Mouse (Mus musculus): ENCODE measurements around the gene Frmd5.
A peak's percentile ranks its signal among the peaks of the same experiment; 100 is the strongest.

The Frmd5 gene

GRCm38 (mm10) chr2:121761281-121761795 lies 45.5 kb downstream of the Frmd5 start:
- no peak for ATAC-seq (ENCODE audit: low TSS enrichment)

GRCm38 (mm10) chr2:121760646-121761045 lies 46.2 kb downstream of the Frmd5 start:
- ATAC-seq (ENCODE audit: low TSS enrichment), result no peak

GRCm38 (mm10) chr2:121758258-121758657 lies 48.6 kb downstream of the Frmd5 start:
- ATAC-seq (ENCODE audit: low TSS enrichment), result no peak

DNA sequence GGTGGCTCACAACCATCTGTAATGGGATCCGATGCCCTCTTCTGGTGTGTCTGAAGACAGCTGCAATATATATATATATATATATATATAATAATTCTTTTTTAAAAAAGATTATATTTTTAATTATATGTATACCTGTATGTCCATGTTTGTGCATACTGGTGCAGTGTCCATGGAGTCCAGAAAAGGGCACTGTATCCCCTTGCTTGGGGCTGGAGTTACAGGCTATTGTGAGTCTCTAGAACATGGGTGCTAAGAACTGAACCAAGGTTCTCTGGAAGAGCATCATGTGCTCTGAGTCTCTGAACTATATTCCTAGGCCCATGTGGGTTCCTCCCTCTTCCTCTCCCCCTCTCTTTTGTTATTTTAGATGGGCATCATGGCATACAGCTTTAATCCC lies 50.6 kb downstream of the Frmd5 start:
- ATAC-seq (ENCODE audit: low TSS enrichment), result no peak

DNA sequence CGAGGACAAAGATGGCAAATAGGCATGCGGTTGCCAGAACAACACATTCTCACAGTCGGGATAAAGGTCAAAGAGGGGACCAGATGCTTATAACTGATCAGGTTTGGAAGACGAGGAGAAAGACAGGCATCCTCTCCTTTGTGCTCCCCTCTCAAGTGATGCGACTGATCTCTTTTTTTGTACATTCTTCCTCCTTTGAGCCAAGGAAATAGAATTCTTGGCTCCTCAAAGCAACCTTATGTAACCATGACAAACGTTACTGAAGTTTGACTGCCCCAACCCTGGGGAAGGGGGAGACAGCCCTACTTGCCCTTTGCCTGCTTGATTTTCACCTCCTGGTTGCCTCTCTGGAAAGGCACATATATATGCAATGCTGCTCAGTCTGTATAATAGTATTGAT lies 51.8 kb downstream of the Frmd5 start:
- peak; percentile 80 for ATAC-seq (ENCODE audit: low TSS enrichment)

DNA sequence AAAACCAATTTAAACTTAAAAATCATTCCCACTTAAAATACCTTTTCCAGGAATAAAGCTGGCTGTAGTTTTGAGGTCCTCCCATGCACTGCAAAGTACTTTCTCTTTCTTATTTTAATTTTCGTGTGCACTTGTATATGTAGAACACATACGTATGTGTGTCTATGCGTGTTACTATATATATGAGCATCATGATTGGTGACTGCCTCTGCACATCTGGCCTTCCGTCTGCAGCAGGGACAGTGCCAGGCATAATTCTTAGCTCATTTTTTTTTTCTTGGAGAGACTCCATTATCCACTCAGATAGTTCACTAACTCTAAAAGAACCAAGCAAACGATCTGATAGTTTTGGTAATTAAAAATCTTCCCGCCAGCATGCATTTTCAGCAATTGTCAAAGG lies 56.8 kb downstream of the Frmd5 start:
- ATAC-seq (ENCODE audit: low TSS enrichment), result peak; percentile 88

DNA sequence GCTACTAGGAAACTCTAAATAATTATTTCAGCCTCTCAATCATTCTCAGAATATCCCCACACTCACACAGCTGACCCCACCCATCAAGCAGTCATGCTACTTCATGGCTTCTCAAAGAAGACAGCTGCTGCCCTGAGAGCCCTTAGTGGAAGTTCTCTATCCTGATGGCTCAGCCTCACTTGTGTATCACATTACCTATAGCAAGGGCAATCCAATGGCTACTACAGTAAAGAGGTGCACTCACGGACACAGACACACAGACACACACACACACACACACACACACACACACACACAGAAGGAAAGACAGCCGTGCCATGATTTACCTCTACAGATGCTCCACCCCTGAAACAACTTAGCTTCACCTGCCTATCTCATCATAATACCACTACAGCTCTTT lies 65.7 kb downstream of the Frmd5 start:
- ATAC-seq (ENCODE audit: low TSS enrichment), result no peak

DNA sequence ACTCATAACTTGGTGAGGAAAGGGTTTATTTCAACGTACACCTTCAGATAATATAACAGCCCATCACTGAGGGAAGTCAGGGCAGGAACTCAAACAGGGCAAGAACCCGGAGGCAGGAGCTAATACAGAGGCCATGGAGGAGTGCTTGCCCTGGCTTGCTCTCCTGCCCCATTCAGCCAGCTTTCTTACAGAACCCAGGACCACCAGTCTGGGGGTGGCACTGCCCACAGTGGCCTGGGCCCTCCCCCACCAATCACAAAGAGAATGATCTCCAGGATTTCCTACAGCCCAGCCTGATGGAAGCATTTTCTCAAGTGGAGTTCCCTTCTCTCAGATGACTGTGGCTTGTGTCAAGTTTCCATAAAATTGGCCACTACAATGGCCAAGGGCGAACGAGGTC lies 67.5 kb downstream of the Frmd5 start:
- ATAC-seq (ENCODE audit: low TSS enrichment), result no peak

DNA sequence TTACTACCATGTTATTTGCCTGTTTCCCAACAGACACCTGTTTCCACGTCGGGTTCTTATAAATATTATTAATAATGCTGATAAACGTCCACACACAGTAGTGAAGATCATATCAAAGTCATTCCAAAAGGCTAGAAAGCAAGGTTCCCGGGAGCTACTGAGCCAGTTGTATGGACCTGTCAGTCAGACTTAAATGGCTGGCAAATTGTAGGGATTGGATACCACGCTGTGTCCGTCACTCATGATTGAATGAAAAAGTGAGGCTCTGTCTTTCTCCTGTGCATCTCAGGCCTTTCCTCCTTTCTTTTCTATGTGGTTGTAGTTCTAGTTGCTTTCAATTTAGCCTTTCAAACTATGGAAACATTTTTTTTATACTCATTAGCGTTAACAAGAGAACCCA lies 73.5 kb downstream of the Frmd5 start:
- ATAC-seq (ENCODE audit: low TSS enrichment), result no peak

- ATAC-seq (ENCODE audit: low TSS enrichment), result no peak
Observed at GRCm38 (mm10) chr2:121730486-121730885, 76.4 kb downstream of the Frmd5 start.

- ATAC-seq (ENCODE audit: low TSS enrichment), result peak; percentile 69; the same call in 1 of the 2 replicates
Observed at GRCm38 (mm10) chr2:121728907-121729575, 77.8 kb downstream of the Frmd5 start.

GRCm38 (mm10) chr2:121724866-121725265 lies 82.0 kb downstream of the Frmd5 start:
- ATAC-seq (ENCODE audit: low TSS enrichment), result no peak

DNA sequence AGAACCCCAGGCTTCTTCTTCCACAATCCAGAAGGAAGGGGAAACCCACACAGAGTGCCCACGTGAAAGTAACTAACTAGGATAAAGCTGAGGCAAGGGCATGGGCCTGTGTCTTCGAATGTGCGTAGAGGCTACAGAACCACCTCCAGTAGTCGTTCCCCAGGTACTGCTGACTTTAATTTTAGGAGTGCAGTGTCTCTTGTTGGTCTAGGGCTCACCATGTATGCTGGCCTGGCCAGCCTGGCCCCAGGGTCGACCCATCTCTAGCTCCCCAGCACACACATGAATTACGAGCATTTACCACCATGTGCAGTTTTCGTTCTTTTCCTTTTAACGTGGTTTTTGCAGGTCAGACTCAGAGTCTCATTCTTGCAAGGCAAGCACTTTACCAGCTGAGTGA lies 83.1 kb downstream of the Frmd5 start:
- peak; percentile 20; the same call in 1 of the 2 replicates for ATAC-seq (ENCODE audit: low TSS enrichment)

DNA sequence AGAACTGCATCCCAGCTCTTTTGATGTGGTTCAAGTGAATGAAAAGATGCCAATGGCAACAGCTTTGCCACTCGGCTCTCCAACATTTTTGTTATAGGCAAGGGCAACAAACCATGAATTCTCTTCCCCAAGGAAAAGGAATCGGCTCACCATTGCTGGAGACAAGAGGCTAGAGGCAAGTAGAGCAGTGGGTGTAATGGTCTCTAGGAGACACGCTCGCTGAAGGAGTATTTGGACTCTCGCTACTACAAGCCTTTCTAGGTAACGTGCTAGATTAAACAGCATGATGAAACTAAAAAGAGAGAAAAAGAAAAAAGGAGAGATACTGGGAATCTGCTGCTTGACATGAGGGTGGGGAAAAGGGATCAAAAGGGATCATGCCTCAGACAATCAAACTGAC lies 87.9 kb downstream of the Frmd5 start:
- ATAC-seq (ENCODE audit: low TSS enrichment), result peak; percentile 51; the same call in 1 of the 2 replicates

DNA sequence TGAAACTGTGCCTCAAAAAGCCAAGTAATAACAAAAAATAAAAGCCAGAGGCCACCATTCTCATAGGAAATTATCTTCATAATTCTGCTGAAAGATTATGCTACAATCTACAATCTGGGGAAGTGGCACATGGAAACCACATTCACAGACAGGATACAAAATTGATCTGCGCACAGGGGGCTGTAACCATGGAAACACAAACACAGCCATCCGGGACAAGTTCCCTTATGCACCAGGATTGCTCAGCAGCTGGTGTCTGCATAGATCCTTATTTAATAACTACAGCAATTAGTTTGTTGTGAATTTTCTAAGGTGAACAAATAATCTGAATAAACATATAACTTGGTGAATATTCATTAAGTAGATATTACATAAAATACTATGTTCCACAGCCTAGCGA lies 89.8 kb downstream of the Frmd5 start:
- no peak for ATAC-seq (ENCODE audit: low TSS enrichment)

DNA sequence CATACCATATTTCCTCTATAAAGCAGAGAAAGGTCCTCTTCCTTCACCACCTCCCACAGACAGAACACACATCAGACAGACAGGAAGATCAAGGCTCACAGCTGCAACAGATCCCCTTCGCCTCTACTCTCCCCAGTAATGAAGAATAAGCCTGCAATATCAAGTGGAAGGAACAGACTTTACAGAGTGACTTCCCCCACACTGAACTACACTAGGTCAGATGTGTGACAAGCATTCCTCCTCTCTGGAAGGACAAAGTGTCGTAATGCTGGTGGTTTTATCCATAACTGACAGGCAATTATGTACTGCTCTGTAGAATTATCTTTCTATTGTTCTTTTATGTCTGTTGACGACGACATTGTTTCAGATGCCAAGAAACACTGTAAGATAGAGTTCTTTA lies 93.3 kb downstream of the Frmd5 start:
- ATAC-seq (ENCODE audit: low TSS enrichment), result no peak

DNA sequence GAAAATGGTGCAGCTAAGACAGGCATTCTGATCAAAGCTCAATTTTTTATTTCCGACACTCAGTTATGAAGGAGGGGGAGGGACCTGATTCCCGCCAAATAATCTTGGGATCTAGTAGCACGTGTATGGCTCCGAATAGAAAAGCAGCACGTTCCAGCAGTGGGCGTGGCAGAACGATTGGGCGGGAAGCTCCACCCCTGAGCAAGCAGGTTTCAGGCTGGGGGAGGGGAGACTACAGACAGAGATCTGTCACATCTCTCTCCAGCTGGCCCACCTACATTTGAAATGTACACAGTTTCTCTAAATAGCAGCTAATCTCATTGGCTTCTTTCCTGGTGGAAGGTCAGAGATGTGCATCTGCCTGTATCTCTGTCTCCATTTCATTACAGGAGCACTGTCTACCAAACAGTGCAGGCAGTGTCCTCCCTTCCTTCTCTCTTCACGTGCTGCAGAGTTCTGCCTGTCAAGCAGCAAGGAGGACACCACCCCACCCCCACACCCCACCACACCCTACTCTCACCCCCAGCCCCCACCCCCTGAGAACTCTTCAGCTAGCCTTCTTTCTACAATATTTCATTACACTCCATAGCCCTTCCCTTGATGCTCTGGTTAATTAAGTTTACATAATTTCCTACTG lies 95.0 kb downstream of the Frmd5 start:
- no peak for ATAC-seq (ENCODE audit: low TSS enrichment)

- no peak for ATAC-seq (ENCODE audit: low TSS enrichment)
Observed at GRCm38 (mm10) chr2:121709096-121709495, 97.8 kb downstream of the Frmd5 start.

- ATAC-seq (ENCODE audit: low TSS enrichment), result no peak
Observed at GRCm38 (mm10) chr2:121707461-121707860, 99.4 kb downstream of the Frmd5 start.

DNA sequence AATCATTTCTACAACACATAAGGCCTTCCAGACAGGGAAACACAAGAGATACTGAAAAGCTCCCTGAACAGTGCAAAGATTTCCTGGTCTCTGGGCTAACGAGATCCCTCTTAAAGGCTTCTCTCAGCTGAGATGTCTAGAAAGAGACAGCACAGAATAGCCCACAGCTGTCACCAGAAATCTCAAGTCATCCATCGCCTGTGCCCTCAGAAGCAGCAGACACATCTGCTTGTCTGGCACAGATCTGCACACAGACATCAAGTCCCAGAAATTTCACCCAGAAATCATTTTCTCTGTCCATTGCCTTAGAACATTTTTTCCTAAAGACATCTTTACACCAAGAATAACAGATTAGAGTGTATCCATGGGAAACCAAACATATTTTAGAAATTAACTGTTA lies 101.1 kb downstream of the Frmd5 start:
- ATAC-seq (ENCODE audit: low TSS enrichment), result peak; percentile 31; the same call in 1 of the 2 replicates

GRCm38 (mm10) chr2:121699331-121699730 lies 107.6 kb downstream of the Frmd5 start:
- ATAC-seq (ENCODE audit: low TSS enrichment), result peak; percentile 51; the same call in 1 of the 2 replicates

DNA sequence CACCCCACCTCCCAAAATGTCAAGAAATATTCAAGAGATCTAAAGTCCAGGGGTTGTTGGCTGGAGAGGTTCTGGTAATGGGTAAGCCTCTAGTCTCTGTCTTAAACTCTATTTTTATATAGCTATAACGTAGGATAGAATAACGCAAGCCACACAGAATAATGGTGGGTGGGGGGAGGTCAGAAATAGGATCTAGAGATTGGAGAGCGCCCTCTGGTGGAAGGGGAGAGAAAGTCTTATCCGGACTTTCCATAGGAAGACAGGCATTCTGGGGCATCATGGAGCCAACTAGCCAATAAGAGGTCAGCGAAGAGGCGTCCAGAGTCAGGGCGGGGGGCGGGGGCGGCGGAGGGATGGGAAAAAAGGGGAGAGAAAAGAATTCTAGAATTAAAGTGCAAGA lies 111.5 kb downstream of the Frmd5 start:
- no peak for ATAC-seq (ENCODE audit: low TSS enrichment)

GRCm38 (mm10) chr2:121688107-121688506 lies 118.8 kb downstream of the Frmd5 start:
- ATAC-seq (ENCODE audit: low TSS enrichment), result no peak

Measured in frontal cortex, adult (tissue).